Mouse (Mus musculus): ENCODE measurements around the gene Klhl3. TPM values are rescaled to one million over a fixed set of nuclear protein-coding genes. Genes with fewer than 3 reads are reported as not detected.

The Klhl3 gene
- polyA plus RNA-seq (2014; fragmentation: Nextera tagmentation; extraction: Ambion mirVana): 1.8 and 2.1 TPM in 2 replicates

DNA sequence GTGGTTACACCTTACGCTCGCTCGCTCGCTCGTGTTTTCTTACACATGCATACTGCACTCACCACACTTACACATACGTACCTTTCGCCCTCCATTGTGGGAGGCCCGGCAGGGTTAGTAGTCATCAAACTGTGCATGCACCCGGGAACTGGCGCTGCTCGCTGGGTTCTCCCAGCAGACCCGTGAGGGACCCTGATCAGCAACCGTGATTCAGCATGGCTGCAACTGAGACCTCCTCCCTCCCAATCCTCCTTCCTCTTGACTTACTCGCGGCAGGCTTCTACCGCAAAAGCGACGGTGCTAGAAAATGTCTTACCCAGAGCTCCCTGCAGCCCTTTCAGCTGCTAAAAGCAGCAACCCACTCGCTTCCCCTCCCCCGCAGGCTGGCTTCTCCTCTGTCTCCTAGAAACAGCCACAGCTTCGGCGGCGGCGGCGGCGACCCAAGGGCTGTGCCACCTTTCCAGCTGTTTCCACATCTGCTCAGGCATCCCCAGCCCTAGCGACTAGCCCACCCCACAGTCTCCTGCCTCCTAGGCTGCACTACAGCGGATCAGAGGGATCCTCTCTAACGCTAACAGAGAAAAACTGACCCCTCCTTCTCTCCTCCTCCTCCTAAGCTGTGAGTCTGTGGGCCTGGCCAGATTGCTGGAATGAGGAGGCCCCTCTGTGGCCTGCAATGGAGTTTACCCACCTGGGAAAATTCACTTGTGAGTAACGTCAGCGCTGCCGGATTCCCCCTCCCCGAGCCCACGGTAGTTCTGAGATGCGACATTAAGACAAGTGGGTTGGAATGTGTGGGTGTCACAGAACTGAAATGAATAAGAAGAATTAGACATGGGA is at the start of gene Klhl3:
Gene Klhl3, minus strand, starts transcription at position 532 of the 840 bp plus-strand sequence.
- 0 out of 2 replicates have a peak within 1 kb of the TSS, but pooled peaks have one; percentile 23 for H3K27ac ChIP-seq (replicated peaks; ENCODE audit: low read depth, low read length)
- H3K27me3 ChIP-seq (ENCODE audit: control insufficient read depth, insufficient read depth, low read length): no peaks in the 10 kb centered on the region
- WGBS: 1% methylated on average over 35 of the region's 35 CpGs

DNA sequence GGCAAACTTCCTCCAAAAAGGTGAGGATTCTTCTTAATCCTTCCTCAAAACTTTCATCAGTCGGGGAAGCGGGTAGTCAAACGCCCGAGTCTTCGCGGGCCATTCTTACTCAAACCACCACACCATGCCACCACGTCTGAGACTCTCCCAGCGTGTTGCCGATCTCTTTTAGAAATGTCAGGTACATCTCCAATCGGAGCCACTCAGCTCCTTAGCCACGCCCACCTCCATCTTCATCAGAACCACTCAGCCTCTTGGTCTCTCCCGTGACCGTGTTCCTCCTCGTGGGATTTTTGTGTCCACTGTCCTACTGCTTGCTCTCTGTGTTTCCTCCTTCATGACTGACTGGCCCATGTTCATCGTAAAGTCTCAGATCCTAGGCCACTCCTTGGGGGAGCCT is 47.4 kb upstream of the Klhl3 start:
- no peaks in the 10 kb centered on the region for H3K27me3 ChIP-seq (ENCODE audit: control insufficient read depth, insufficient read depth, low read length)
- H3K4me3 ChIP-seq (ENCODE audit: low read depth, low read length): no peak overlapping the region
- ATAC-seq (replicated peaks; ENCODE audit: insufficient number of reproducible peaks, low FRiP score, low TSS enrichment, low read depth) (no peak), DNase-seq (ENCODE audit: low spot score) (no peak)
- H3K27ac ChIP-seq (replicated peaks; ENCODE audit: low read depth, low read length): no peak overlapping the region
- 95% methylated on average over 15 of the region's 15 CpGs for WGBS
- no peaks in the 10 kb centered on the region for H3K9me3 ChIP-seq (replicated peaks; ENCODE audit: control insufficient read depth, low read length)
- peaks cover 5% of the 10 kb centered on the region; the same call in 1 of the 2 replicates for H3K36me3 ChIP-seq (replicated peaks; ENCODE audit: control insufficient read depth, insufficient read depth, low read depth, low read length)
- H3K4me2 ChIP-seq (ENCODE audit: low read depth, low read length): no peak overlapping the region
- H3K4me1 ChIP-seq (ENCODE audit: control insufficient read depth, insufficient read depth, low read length): no peaks in the 10 kb centered on the region
- no peak overlapping the region for H3K9ac ChIP-seq (replicated peaks; ENCODE audit: low read length)

More for the DNA sequence above, at the start of gene Klhl3:
- Histone ChIP-seq H3K4me1 (ENCODE audit: control insufficient read depth, insufficient read depth, low read length) (no peaks in the 10 kb centered on the region; the same call in 1 of the 2 replicates), H3K36me3 (replicated peaks; ENCODE audit: control insufficient read depth, insufficient read depth, low read depth, low read length) (no peaks in the 10 kb centered on the region), H3K4me3 (ENCODE audit: low read depth, low read length) (peak within 1 kb of the TSS; percentile 45), H3K4me2 (ENCODE audit: low read depth, low read length) (peak within 1 kb of the TSS; percentile 72), H3K9ac (replicated peaks; ENCODE audit: low read length) (peak within 1 kb of the TSS; percentile 61), H3K9me3 (replicated peaks; ENCODE audit: control insufficient read depth, low read length) (no peaks in the 10 kb centered on the region)
- peak; percentile 78 for DNase-seq (ENCODE audit: low spot score)
- ATAC-seq (replicated peaks; ENCODE audit: insufficient number of reproducible peaks, low FRiP score, low TSS enrichment, low read depth): peak; percentile 83

DNA sequence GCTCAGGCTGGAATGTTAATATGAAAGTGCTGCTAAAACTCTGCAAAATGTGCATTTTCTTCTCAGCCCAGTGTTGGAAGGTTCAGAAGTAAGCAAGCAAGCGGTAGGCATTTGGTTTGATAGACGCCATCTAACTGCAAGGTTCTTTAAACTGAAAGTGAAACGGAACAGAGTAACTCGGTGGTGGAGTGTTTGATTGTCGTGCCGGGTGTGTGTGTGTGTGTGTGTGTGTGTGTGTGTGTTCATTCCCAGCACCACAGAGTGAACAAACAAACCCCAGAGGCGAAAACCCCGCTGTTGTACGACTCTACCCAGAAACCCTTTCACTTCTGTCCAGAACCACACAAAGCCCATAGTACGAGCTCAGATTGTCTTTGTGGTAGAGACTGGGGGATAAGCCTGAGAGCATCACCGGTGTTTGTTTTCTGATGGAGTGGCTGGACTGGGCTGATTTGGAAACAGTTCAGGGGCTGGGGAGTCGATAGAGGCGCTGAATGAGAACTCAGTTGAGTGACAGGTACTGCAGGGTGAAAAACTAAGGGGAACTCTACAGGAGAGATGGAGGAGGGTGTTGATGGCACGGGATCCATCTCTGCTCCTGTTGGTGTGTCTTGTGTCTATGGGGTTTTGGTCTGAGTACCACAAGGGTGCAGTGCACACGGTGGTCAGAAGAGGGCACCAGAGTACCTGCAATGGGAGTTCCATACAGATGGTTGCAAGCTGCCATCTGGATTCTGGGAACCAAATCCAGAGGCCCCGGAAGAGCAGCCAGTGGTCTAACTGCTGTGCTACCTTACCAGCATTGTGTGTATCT is 44.9 kb upstream of the Klhl3 start:
- ATAC-seq (replicated peaks; ENCODE audit: insufficient number of reproducible peaks, low FRiP score, low TSS enrichment, low read depth): peak; percentile 58; the same call in 1 of the 2 replicates
- Histone ChIP-seq H3K4me2 (ENCODE audit: low read depth, low read length) (peak overlapping the region; percentile 79), H3K36me3 (replicated peaks; ENCODE audit: control insufficient read depth, insufficient read depth, low read depth, low read length) (peaks cover 5% of the 10 kb centered on the region; the same call in 1 of the 2 replicates), H3K9ac (replicated peaks; ENCODE audit: low read length) (peak overlapping the region; percentile 67), H3K4me1 (ENCODE audit: control insufficient read depth, insufficient read depth, low read length) (no peaks in the 10 kb centered on the region), H3K27me3 (ENCODE audit: control insufficient read depth, insufficient read depth, low read length) (no peaks in the 10 kb centered on the region), H3K27ac (replicated peaks; ENCODE audit: low read depth, low read length) (no peak overlapping the region), H3K9me3 (replicated peaks; ENCODE audit: control insufficient read depth, low read length) (no peaks in the 10 kb centered on the region), H3K4me3 (ENCODE audit: low read depth, low read length) (peak overlapping the region; percentile 68)
- DNase-seq (ENCODE audit: low spot score): peak; percentile 93
- 12% methylated on average over 16 of the region's 16 CpGs for WGBS

DNA sequence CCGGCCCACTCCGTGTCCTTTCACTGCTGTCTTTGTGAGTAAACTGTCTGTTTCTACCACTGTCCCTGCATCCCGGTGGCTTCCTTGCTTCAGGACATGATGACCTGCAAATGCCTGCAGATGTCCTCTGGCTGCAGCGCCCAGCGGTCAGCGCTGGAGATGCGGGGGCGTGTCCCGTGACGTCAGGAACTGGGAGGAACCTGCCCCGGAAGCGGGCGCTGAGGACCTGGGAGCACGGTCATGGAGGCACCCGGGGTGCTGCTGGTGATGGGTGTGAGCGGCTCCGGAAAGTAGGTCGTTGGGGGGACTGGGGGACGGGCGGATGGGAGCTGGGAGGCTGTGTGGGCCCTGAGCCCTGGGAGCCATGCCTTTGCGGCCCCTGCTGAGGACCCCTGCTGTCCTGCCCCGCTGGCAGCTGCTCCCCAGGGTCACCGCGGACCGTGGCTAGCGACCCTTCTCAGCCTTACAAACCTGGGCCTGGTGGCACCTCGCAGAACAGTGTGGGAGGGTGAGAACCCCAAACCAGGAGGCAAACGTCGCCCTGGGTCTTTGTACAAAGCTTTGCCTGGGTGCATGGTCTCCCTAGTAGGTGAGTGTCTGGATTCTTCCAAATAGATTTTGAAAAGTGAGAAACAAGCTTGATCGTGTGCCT is 44.2 kb upstream of the Klhl3 start, which contains the start of gene Idnk:
Gene Idnk, plus strand, starts transcription at position 203 of the 652 bp plus-strand sequence.
- Histone ChIP-seq H3K27me3 (ENCODE audit: control insufficient read depth, insufficient read depth, low read length) (no peaks in the 10 kb centered on the region), H3K9ac (replicated peaks; ENCODE audit: low read length) (peak within 1 kb of the TSS; percentile 67), H3K9me3 (replicated peaks; ENCODE audit: control insufficient read depth, low read length) (no peaks in the 10 kb centered on the region), H3K4me3 (ENCODE audit: low read depth, low read length) (peak within 1 kb of the TSS; percentile 68), H3K27ac (replicated peaks; ENCODE audit: low read depth, low read length) (no peak within 1 kb of the TSS), H3K4me1 (ENCODE audit: control insufficient read depth, insufficient read depth, low read length) (no peaks in the 10 kb centered on the region), H3K4me2 (ENCODE audit: low read depth, low read length) (peak within 1 kb of the TSS; percentile 79), H3K36me3 (replicated peaks; ENCODE audit: control insufficient read depth, insufficient read depth, low read depth, low read length) (peaks cover 3% of the 10 kb centered on the region; the same call in 1 of the 2 replicates)
- DNase-seq (ENCODE audit: low spot score) (peak; percentile 91), ATAC-seq (replicated peaks; ENCODE audit: insufficient number of reproducible peaks, low FRiP score, low TSS enrichment, low read depth) (peak; percentile 85)
- whole genome bisulfite sequencing: under 1% methylated on average over 25 of the region's 30 CpGs

DNA sequence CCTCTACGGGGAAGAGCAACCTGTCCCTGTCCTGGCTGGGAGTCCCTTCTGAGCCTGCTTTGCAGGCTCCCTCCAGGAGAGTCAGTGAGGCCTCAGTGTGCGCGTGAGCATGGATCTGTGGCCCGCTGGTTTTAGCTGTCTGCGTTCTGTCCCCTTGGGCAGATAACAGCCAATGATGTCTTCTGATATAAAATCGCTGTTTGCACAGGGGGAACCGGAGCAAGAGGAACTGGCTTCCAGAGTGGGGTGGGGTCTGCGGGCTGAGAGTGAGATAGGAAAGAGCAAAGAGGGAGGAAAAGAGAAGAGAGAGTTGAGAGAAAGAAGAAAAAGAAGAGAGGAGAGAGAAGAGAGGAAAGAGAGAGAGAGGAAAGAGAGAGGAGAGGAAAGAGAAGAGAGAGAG is 43.6 kb upstream of the Klhl3 start:
- Histone ChIP-seq H3K36me3 (replicated peaks; ENCODE audit: control insufficient read depth, insufficient read depth, low read depth, low read length) (0 out of 2 replicates have a peak, but pooled peaks cover 2% of the 10 kb centered on the region), H3K9me3 (replicated peaks; ENCODE audit: control insufficient read depth, low read length) (no peaks in the 10 kb centered on the region), H3K4me3 (ENCODE audit: low read depth, low read length) (peak overlapping the region; percentile 68), H3K9ac (replicated peaks; ENCODE audit: low read length) (peak overlapping the region; percentile 67), H3K27ac (replicated peaks; ENCODE audit: low read depth, low read length) (no peak overlapping the region), H3K4me2 (ENCODE audit: low read depth, low read length) (peak overlapping the region; percentile 79), H3K4me1 (ENCODE audit: control insufficient read depth, insufficient read depth, low read length) (no peaks in the 10 kb centered on the region), H3K27me3 (ENCODE audit: control insufficient read depth, insufficient read depth, low read length) (no peaks in the 10 kb centered on the region)
- DNase-seq (ENCODE audit: low spot score) (no peak), ATAC-seq (replicated peaks; ENCODE audit: insufficient number of reproducible peaks, low FRiP score, low TSS enrichment, low read depth) (no peak)
- 23% methylated on average over 8 of the region's 8 CpGs for WGBS

DNA sequence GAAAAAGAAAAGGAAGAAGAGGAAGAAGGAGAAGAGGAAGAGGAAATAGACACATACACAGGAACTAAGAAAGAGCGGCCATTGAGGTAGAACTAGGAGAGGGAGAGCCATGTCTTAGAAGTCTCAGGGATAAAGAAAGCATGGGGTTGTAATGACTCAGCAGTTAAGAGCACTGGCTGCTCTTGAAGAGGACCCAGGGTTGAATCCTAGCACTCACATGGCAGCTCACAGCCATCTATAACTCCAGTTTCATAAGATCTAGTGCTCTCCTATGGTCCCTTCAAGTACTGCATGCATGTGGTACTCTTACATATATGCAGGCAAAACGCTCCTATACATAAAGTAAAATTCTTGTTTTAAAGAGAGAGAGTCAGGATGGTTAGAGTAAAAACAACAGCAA is 42.6 kb upstream of the Klhl3 start:
- 90% methylated on average over 2 of the region's 2 CpGs for WGBS
- no peak overlapping the region for H3K4me2 ChIP-seq (ENCODE audit: low read depth, low read length)
- ATAC-seq (replicated peaks; ENCODE audit: insufficient number of reproducible peaks, low FRiP score, low TSS enrichment, low read depth): no peak
- H3K4me3 ChIP-seq (ENCODE audit: low read depth, low read length): no peak overlapping the region
- H3K27ac ChIP-seq (replicated peaks; ENCODE audit: low read depth, low read length): no peak overlapping the region
- no peaks in the 10 kb centered on the region for H3K9me3 ChIP-seq (replicated peaks; ENCODE audit: control insufficient read depth, low read length)
- DNase-seq (ENCODE audit: low spot score): no peak
- H3K4me1 ChIP-seq (ENCODE audit: control insufficient read depth, insufficient read depth, low read length): no peaks in the 10 kb centered on the region
- H3K36me3 ChIP-seq (replicated peaks; ENCODE audit: control insufficient read depth, insufficient read depth, low read depth, low read length): no peaks in the 10 kb centered on the region
- H3K27me3 ChIP-seq (ENCODE audit: control insufficient read depth, insufficient read depth, low read length): no peaks in the 10 kb centered on the region
- no peak overlapping the region for H3K9ac ChIP-seq (replicated peaks; ENCODE audit: low read length)

DNA sequence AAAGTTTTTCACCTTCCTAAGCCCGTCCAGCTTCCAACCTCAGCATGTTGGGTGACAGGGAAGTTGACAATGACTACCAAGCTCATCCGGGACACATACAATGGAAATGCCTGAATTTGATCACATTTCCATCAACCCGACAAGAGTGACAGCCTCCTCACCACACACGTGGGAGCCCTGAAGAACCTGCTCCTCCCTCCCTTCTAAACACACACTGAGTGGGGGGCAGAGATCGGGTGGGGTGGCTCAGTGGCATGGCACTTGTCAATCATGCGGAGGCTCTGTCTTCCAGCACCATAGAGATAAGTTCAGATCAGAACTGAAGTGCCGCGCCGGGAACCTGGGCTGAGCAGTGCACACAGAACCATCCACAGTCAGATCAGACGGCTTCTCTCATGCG is 37.0 kb upstream of the Klhl3 start:
- ATAC-seq (replicated peaks; ENCODE audit: insufficient number of reproducible peaks, low FRiP score, low TSS enrichment, low read depth): no peak
- H3K4me2 ChIP-seq (ENCODE audit: low read depth, low read length): no peak overlapping the region
- no peak overlapping the region for H3K9ac ChIP-seq (replicated peaks; ENCODE audit: low read length)
- no peak overlapping the region for H3K27ac ChIP-seq (replicated peaks; ENCODE audit: low read depth, low read length)
- no peaks in the 10 kb centered on the region for H3K4me1 ChIP-seq (ENCODE audit: control insufficient read depth, insufficient read depth, low read length)
- H3K4me3 ChIP-seq (ENCODE audit: low read depth, low read length): no peak overlapping the region
- no peaks in the 10 kb centered on the region for H3K9me3 ChIP-seq (replicated peaks; ENCODE audit: control insufficient read depth, low read length)
- no peak for DNase-seq (ENCODE audit: low spot score)
- no peaks in the 10 kb centered on the region for H3K27me3 ChIP-seq (ENCODE audit: control insufficient read depth, insufficient read depth, low read length)
- no peaks in the 10 kb centered on the region for H3K36me3 ChIP-seq (replicated peaks; ENCODE audit: control insufficient read depth, insufficient read depth, low read depth, low read length)
- 85% methylated on average over 11 of the region's 11 CpGs for WGBS

All from embryonic facial prominence, embryonic 11.5 days (tissue).